Mouse (Mus musculus) limb, embryonic 14.5 days (tissue): ENCODE measurements around the gene Mre11a. TPM values are rescaled to one million over a fixed set of nuclear protein-coding genes. Genes with fewer than 3 reads are reported as not detected.

Source experiments
- ATAC-seq: fragments of 200-750 bp; cut with Nextera tagmentation; 2 replicates; pipeline ENCODE4 v1.8.0; 2017; ENCODE audit warnings: low read depth, moderate number of reproducible peaks, moderate TSS enrichment; ENCODE audit not compliant: low FRiP score
- DNase-seq: peaks from one replicate; pipeline ENCODE4 v3.0.0-alpha.2; 2015; ENCODE audit warnings: low spot score
- H3K27ac ChIP-seq: fragments of 300-500 bp; sonication (generic); replicated peaks from 2 replicates; pipeline ENCODE4 v1.5.1; 2014; ENCODE audit warnings: low read depth, mild to moderate bottlenecking, low read length, moderate library complexity, mixed read lengths
- H3K27me3 ChIP-seq: fragments of 300-500 bp; sonication (generic); 2 replicates; pipeline ENCODE4 v1.6.1; 2014; ENCODE audit warnings: low read length, mixed read lengths; ENCODE audit not compliant: control insufficient read depth, insufficient read depth
- H3K36me3 ChIP-seq: fragments of 300-500 bp; sonication (generic); 2 replicates; pipeline ENCODE4 v1.6.1; 2014; ENCODE audit warnings: mild to moderate bottlenecking, low read length, moderate library complexity, mixed read lengths; ENCODE audit not compliant: control insufficient read depth, insufficient read depth
- H3K4me1 ChIP-seq: fragments of 300-500 bp; sonication (generic); 2 replicates; pipeline ENCODE4 v1.6.1; 2014; ENCODE audit warnings: antibody characterized with exemption, low read length, mixed read lengths; ENCODE audit not compliant: control insufficient read depth, insufficient read depth
- H3K4me2 ChIP-seq: fragments of 300-500 bp; sonication (generic); replicated peaks from 2 replicates; pipeline ENCODE4 v1.6.1; 2014; ENCODE audit warnings: low read depth, mild to moderate bottlenecking, low read length, moderate library complexity; ENCODE audit not compliant: severe bottlenecking
- H3K4me3 ChIP-seq: fragments of 300-500 bp; sonication (generic); replicated peaks from 2 replicates; pipeline ENCODE4 v1.5.1; 2014; ENCODE audit warnings: low read length
- H3K9ac ChIP-seq: fragments of 300-500 bp; sonication (generic); 2 replicates; pipeline ENCODE4 v1.6.1; 2014; ENCODE audit warnings: mild to moderate bottlenecking, low read depth, low read length, moderate library complexity; ENCODE audit not compliant: severe bottlenecking
- H3K9me3 ChIP-seq: fragments of 300-500 bp; sonication (generic); 2 replicates; pipeline ENCODE4 v1.6.1; 2016; ENCODE audit warnings: low read length; ENCODE audit not compliant: control insufficient read depth
- POLR2A ChIP-seq: fragments of 200-500 bp; IDR thresholded peaks from 2 replicates; pipeline ENCODE4 v1.8.0; 2012; ENCODE audit warnings: inconsistent platforms, mild to moderate bottlenecking, moderate library complexity, borderline replicate concordance; ENCODE audit not compliant: insufficient read depth, insufficient read length; ENCODE audit errors: extremely low read depth
- WGBS: fragments of 180-500 bp; shearing (Covaris S2); extraction: QIAGEN DNeasy Blood & Tissue Kit; methylation state at CpG from one replicate; pipeline ENCODE4 v1.1.7; 2014; 5-methylcytosine and 5-hydroxymethylcytosine counted together
- polyA plus RNA-seq, 2 experiments: library from polyadenylated mRNA; depleted of rRNA in 1 of 2; stranded (reverse) in 1 of 2; unstranded in 1 of 2; fragments of >200 nt; fragmentation: Nextera tagmentation in 1 of 2; extraction: Ambion mirVana in 1 of 2; gene quantifications; 2 replicates each; pipeline versions ENCODE4 v1.2.1 to v1.2.3; 2012 to 2014

The Mre11a gene
- polyA plus RNA-seq, 2 experiments: 16.6 to 25.3 TPM

GRCm38 (mm10) chr9:14884641-14885040, 100.2 kb downstream of the Mre11a start:
- no peaks in the 10 kb centered on the region for H3K4me1 ChIP-seq
- no peaks in the 10 kb centered on the region for H3K36me3 ChIP-seq
- no peak for ATAC-seq
- no peak overlapping the region for H3K27ac ChIP-seq
- no peak overlapping the region for H3K4me2 ChIP-seq
- no peaks in the 10 kb centered on the region for H3K9me3 ChIP-seq
- H3K4me3 ChIP-seq: no peak overlapping the region
- no peak for TF ChIP-seq POLR2A
- no peaks in the 10 kb centered on the region for H3K27me3 ChIP-seq
- 77% methylated on average over 4 of the region's 4 CpGs for WGBS
- H3K9ac ChIP-seq: no peak overlapping the region
- DNase-seq: no peak

- no peaks in the 10 kb centered on the region for H3K9me3 ChIP-seq
- H3K4me1 ChIP-seq: no peaks in the 10 kb centered on the region
- no peak for ATAC-seq
- no peak for DNase-seq
- no peak overlapping the region for H3K4me3 ChIP-seq
- TF ChIP-seq POLR2A: no peak
- H3K27me3 ChIP-seq: no peaks in the 10 kb centered on the region
- H3K27ac ChIP-seq: no peak overlapping the region
- H3K4me2 ChIP-seq: no peak overlapping the region
- no peaks in the 10 kb centered on the region for H3K36me3 ChIP-seq
- no peak overlapping the region for H3K9ac ChIP-seq
Observed at GRCm38 (mm10) chr9:14885151-14885550, 100.7 kb downstream of the Mre11a start.

GRCm38 (mm10) chr9:14885954-14886353, 101.5 kb downstream of the Mre11a start:
- H3K27me3 ChIP-seq: no peaks in the 10 kb centered on the region
- no peak for TF ChIP-seq POLR2A
- H3K4me2 ChIP-seq: no peak overlapping the region
- H3K9ac ChIP-seq: no peak overlapping the region
- 86% methylated on average over 1 of the region's 1 CpGs for WGBS
- H3K36me3 ChIP-seq: no peaks in the 10 kb centered on the region
- H3K27ac ChIP-seq: no peak overlapping the region
- ATAC-seq: no peak
- H3K9me3 ChIP-seq: no peaks in the 10 kb centered on the region
- H3K4me1 ChIP-seq: no peaks in the 10 kb centered on the region
- no peak overlapping the region for H3K4me3 ChIP-seq
- no peak for DNase-seq

Other genes starting within 250 kb of the Mre11a start
- 53.9 and 56.2 TPM in 2 replicates for gene Amotl1, start 139.6 kb upstream of the Mre11a start, polyA plus RNA-seq (2012; rRNA removed)
- gene Amotl1, start 139.6 kb upstream of the Mre11a start, polyA plus RNA-seq (2014; fragmentation: Nextera tagmentation; extraction: Ambion mirVana): 47.7 and 49.7 TPM in 2 replicates
- 0.06 and 0.18 TPM in 2 replicates for gene Piwil4, start 43.9 kb upstream of the Mre11a start, polyA plus RNA-seq (2012; rRNA removed)
- gene Piwil4, start 43.9 kb upstream of the Mre11a start, polyA plus RNA-seq (2014; fragmentation: Nextera tagmentation; extraction: Ambion mirVana): 0.07 and 0.08 TPM in 2 replicates
- 2.1 and 2.3 TPM in 2 replicates for gene Fut4, start 32.3 kb upstream of the Mre11a start, polyA plus RNA-seq (2012; rRNA removed)
- gene Fut4, start 32.3 kb upstream of the Mre11a start, polyA plus RNA-seq (2014; fragmentation: Nextera tagmentation; extraction: Ambion mirVana): 2.0 and 2.5 TPM in 2 replicates
- not detected in 2 replicates for gene 1700012B09Rik, start 13.6 kb upstream of the Mre11a start, polyA plus RNA-seq (2012; rRNA removed)
- not detected in 2 replicates for gene 1700012B09Rik, start 13.6 kb upstream of the Mre11a start, polyA plus RNA-seq (2014; fragmentation: Nextera tagmentation; extraction: Ambion mirVana)
- 18.3 and 23.2 TPM in 2 replicates for gene Ankrd49, start 202 bp downstream of the Mre11a start, polyA plus RNA-seq (2012; rRNA removed)
- gene Ankrd49, start 202 bp downstream of the Mre11a start, polyA plus RNA-seq (2014; fragmentation: Nextera tagmentation; extraction: Ambion mirVana): 46.6 and 51.3 TPM in 2 replicates
- gene Gpr83, start 75.6 kb downstream of the Mre11a start, polyA plus RNA-seq (2012; rRNA removed): 4.5 and 6.4 TPM in 2 replicates
- gene Gpr83, start 75.6 kb downstream of the Mre11a start, polyA plus RNA-seq (2014; fragmentation: Nextera tagmentation; extraction: Ambion mirVana): 4.0 and 4.8 TPM in 2 replicates
- gene Izumo1r, start 119.3 kb downstream of the Mre11a start, polyA plus RNA-seq (2012; rRNA removed): 1.1 and 1.6 TPM in 2 replicates
- gene Izumo1r, start 119.3 kb downstream of the Mre11a start, polyA plus RNA-seq (2014; fragmentation: Nextera tagmentation; extraction: Ambion mirVana): 0.43 TPM in 1 of 2 replicates, not detected in the other